Mouse (Mus musculus) fibroblast of lung, adult 2 months (primary cell): ENCODE data around the gene Fbxo28.

Experiments
- DNase-seq: peaks from one replicate; pipeline ENCODE4 v3.0.0-alpha.2; 2011; ENCODE audit warnings: low read depth

Gene Fbxo28

DNA sequence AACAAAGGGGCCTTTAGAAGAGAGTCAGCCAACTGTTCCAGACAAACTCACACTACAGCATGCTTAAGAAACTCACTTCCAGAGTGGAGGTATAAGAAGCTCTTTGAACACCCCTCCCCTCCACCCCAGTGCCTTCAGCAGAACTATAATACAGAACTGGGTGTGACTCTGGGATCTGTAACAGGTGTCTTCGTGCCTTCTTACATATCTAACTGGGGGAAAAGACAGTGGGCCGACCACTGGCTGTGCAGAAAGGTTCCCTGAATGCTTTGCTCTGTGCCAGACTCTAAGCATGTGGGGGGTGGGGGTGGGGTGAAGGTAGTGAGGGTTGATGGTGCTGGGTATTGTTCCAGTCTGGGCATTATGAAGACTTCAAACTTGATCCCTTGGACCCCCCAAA, 52.8 kb downstream of the Fbxo28 start:
- no peak for DNase-seq

DNA sequence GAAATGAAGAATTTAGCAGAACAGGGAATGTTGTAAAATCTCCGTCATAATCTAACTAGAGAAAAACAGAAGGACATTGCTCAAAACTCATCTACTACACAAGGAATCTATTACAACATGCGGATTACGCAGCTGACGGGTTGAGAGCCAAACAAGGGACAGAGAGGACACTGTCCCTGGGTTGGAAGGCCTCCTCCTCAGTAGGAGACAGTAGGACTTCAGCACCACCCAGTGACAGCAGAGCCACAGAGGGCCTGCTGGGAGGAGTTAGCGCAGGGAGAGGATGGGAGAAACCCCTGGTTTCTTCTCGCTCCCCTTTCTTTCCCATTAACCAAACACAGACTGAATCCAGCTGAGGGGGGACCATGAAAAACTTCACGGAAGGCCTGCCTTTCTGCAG, 53.6 kb downstream of the Fbxo28 start:
- DNase-seq: no peak

DNA sequence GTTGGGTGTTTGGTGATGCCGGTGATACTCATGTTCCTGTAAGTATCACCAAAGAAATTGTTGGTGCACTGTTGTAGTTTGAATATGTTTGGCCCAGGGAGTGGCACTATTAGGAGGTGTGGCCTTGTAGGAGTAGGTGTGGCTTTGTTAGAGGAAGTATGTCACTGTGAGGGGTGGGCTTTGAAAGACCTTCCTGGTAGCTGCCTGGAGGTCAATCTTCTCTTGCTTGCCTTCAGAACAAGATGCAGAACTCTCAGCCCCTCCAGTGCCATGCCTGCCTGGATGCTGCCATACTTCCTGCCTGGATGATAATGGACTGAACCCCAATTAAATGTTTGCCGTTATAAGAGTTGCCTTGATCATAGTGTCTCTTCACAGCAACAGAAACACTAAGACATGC, 56.6 kb downstream of the Fbxo28 start:
- DNase-seq: no peak

DNA sequence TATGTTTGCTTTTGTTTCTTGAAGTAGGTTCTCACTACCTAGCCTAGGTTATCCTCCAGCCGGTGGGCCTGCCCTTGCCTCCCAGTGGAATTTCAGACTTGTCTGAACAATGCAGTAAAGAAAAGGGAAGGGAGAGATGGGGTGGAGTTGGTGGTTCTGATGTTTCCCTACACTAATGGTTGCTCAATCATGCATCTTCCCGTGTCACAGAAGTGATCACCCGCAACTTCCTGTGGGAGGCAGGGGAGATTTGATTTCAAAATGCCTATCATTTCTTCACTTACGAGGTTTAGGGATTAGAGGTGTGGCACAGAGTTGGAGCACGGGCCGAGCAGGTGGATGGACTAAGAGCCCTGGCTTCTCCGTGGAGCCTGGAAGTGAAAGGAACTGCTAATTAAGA, 58.2 kb downstream of the Fbxo28 start:
- no peak for DNase-seq

DNA sequence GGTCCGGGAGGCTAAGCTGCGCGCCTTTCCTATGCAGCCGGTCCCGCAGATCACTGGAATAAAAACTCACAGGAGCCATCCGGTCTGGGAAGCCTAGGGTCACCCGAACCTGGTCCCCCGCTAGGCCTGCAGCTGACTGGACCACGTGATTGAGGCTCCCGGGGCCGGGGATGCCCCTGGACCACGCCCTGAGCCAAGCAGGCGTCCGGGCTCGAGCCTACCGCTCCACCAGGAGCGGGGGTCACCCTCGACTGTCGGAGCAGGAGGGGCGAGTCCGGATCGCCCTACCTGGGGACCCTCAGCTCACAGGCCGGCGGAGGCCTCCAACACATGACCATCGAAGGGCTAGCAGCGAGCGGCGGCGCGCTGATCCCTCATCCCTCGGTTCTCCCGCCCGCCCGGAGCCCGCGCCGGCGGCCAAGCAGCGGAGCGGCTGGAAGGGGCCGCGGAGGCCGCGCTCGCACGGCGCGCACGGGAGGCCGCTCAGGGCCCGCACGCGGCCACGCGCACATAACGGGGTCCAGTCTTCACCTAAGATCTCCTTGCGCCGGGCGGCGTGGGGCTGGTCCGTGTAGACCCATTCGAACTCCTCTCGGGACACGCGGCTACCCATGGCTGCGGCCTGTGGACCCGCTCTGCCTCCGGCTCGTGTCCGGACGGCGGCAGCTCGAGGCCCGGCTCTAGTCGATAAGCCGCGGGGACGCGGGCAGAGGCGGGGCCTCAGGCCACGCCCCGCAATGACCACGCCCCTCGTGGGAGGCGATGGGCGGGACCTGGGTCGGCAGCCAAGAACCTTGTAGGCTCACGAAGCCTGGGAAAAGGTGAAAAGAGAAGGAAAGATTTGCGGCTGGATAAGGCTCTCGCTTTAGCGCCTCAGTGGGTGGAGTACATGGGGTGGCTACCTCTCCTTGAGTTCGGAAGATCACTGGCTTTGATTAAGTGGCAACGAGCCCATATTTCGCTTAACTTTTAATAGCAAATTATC, 59.0 kb downstream of the Fbxo28 start, which contains the start of gene Degs1:
TSS of gene Degs1 (minus strand) at position 714 of the 985 bp plus-strand sequence.
- peak; percentile 92 for DNase-seq

DNA sequence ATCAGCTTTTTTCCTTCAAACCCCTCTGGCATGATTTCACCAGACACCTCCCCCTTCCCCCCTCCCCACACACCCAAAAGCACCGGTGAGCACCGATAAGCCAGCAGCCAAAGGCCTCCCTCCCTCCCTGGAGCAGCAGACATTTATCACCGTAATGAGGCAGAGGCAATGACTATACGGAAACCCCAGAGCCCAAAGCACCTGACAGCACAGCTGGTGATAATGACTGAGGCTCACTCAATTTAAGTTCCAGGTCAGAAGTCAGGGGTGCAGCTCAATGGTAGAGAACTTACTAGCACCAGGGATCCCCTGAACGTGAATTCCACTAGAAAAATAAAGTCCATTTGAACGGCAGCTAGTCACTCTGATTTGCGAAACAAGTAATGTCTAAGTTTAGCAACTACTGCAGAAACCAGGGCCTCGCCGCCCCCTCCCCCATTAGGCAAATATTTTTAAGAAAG, 60.1 kb downstream of the Fbxo28 start:
- DNase-seq: no peak

DNA sequence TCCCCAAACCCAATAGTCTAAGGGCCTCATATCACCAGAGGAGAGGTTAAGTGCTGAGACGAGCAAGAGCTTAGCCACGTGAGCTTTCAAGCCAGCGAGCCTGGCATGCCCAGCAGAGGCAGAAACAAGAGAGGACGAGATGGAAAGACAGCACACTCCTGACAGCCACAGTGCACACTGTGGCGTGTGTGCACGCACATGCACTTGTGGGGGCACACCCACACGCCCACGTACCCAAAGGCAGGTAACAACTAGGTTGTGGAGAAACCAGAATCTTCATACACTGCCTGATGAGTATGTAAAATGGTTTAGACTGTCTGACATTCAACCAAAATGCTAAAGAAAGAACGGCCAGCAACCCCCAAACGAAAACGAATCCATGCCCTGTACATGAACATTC, 60.9 kb downstream of the Fbxo28 start:
- no peak for DNase-seq

DNA sequence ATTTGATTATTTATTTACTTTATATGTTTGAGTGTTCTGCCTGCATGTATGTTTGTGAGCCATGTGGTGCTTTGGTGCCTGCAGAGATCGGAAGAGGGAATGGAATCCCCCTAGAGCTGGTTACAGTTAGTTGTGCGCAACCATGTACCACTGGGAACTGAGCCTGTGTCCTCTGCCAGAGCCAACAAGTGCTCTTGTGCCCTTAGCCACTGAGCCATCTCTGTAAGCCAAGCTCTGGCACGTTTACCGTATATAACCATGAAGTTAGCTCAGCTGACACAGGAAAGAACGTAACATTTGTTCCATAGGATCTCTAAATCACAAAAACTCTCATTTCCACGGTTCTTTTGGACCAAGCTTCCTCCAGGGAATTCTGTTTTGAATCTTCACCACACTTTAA, 61.4 kb downstream of the Fbxo28 start:
- no peak for DNase-seq

DNA sequence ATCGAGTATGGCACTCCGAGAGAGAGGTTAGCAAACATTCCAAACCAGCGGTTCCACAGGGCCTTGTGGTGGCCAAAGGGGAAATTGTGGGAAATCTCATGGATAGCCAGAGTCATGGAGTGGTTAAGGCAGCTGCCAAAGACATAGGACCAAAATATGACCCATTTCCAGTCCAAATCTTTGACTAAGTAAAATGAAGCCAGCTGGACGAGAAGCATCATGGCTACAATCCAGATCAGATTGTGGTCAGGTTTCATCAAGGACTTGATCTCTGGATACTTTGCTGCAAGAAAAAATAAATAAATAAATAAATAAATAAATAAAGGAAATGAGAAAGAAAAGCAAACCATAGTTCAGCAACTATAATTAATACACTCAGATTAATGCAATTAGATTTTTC, 62.0 kb downstream of the Fbxo28 start:
- no peak for DNase-seq

DNA sequence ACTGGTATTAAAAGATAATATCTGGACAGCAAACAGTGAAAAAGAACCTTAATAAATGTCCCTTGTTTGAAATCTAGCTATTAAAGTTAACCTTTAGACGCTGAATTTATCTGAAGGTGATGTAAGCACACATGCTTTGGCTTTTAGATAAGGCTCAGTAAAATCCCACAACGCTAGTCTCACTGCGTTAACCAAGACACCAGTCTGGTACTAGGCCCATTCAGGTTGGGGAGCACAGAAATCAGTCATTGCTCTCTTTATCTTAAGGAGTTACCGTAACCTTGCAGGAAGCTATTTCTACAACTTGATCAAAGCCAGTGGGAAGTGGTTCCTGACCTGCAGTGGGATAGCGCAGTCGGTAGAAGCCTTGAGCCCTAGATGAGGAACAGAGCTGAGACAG, 66.3 kb downstream of the Fbxo28 start:
- no peak for DNase-seq

DNA sequence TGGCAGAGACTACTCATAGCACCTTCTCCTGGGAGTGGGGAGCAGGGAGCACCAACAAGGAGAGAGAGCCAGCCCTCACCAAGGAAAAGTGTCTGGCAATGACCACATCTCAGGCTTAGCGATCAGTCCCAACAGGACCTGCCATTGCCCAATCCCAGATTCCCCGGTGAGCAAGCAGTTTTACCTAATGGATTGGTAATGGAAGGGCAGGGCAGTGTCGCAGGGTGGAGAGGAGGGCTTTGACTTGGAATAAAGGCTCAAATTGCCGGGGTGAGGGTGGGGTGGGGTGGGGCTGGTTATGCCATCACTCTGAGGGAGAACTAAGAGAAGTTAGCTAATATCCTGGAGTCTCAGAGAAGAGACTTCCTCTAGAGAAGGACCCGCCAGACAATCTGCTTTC, 69.8 kb downstream of the Fbxo28 start:
- no peak for DNase-seq

DNA sequence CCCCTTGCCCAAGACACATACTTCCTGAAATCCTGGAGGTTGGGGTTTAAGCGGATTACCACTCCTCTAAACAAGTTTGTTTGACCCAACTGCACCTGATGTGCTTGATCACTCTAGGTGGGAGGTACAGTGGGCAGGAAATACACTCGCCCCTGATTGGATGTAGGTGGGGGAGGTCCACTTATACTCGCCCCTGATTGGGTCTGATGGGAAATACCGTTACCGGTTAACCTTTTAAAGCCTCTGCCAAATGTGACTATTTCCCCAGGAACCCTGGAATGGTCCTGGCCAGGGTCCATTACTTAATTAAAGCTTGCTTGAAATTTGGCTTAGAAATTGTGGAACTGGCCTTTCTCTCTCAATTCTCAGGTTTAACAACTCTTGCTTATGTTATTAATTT, 70.3 kb downstream of the Fbxo28 start:
- no peak for DNase-seq

DNA sequence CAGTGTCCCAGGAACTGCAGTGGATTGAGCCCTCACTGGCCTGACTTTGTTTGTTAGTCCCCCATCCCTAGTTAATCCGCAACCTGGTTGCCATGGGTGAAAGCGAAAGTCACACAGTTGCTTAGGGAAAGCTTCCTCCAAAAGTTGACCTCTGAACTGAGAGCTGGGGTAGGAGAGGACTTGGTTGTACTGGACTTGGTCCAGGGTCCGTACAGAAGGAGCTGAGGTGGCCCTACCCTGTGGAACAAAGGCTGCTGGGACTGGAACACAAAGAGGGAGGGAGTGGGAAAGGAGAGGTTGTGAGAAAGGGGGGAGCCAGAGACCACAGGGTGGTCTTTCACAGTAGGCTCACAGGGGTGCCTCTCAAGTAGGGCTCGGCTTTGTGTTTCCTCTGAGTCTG, 73.1 kb downstream of the Fbxo28 start:
- DNase-seq: no peak

DNA sequence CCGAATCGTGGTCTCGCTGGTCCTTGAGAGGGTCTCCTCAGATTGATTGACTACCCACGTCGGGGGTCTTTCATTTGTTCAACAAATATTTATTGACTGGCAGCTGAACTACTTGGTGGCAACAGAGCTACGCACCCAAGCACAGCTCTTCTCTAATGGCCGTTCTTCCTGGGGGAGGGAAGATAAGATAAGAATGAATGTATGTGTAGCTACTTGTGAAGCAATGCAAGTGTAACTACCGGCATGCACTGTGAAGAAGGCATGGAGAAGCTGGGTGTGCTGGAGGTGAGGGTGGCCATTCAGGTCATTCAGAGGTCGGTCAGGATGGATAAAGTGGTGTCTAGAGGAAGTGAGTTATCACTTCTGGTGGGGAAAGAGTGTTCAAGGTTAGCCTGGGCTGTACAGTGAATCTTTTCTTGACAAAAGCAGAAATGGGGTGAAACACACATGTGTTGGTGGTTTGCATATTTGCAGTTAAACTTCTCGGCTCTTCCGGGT, 75.4 kb downstream of the Fbxo28 start:
- DNase-seq: no peak
